Mouse (Mus musculus) inflammation-experienced regulatory T-cells, adult 6 months (primary cell): Measurements from ENCODE around the gene Ehf. TPM values are rescaled to one million over a fixed set of nuclear protein-coding genes. Genes with fewer than 3 reads are reported as not detected.

Source experiments
- polyA plus RNA-seq, 3 experiments: library from polyadenylated mRNA; unstranded; fragments of 100-300 nt; shearing (Covaris generic); gene quantifications; one replicate each; pipeline ENCODE4 v1.2.1; 2017

The Ehf gene
- polyA plus RNA-seq, 3 experiments from 2014 or later, result 0.57 to 0.62 TPM; not detected in 1

Other genes with a start within 250 kb of the Ehf start
- 10 to 100 TPM; 14.8 to 21.4 (median 18.4) TPM for gene Pdhx, start 229.8 kb downstream of the Ehf start, polyA plus RNA-seq
- 10 to 100 TPM; 25.4 to 41.1 (median 26.0) TPM for gene Apip, start 229.6 kb downstream of the Ehf start, polyA plus RNA-seq
- gene Elf5, start 108.4 kb upstream of the Ehf start, polyA plus RNA-seq, result not detected
- 100 to 1,000 TPM in 1 of 3 experiments, 10 to 100 TPM in 2; 90.9 to 102 (median 95.5) TPM for gene Cat, start 181.9 kb upstream of the Ehf start, polyA plus RNA-seq